Mouse (Mus musculus) embryonic facial prominence, embryonic 11.5 days (tissue): ENCODE measurements around the gene Tceal8. TPM values are rescaled to one million over a fixed set of nuclear protein-coding genes. Genes with fewer than 3 reads are reported as not detected.

ENCODE experiments used
- microRNA-seq: library from miRNA; unstranded; fragments of <30 nt; microRNA quantifications from one replicate; pipeline ENCODE4, GENCODE M21; 2016; ENCODE audit warnings: borderline number of aligned reads
- polyA plus RNA-seq: library from polyadenylated mRNA; unstranded; fragments of >200 nt; fragmentation: Nextera tagmentation; extraction: Ambion mirVana; gene quantifications from 2 replicates; pipeline ENCODE4 v1.2.1, GENCODE M21; 2014

The Tceal8 gene
- polyA plus RNA-seq, 1 experiment from 2014 or later = 299 TPM

Small RNAs within 50 kb of the gene (microRNA-seq; reads per million reads assigned to microRNA genes)
- gene Mir6383 = not detected

Other genes starting within 250 kb of the Tceal8 start
- gene Arxes2, start 178.5 kb downstream of the Tceal8 start, polyA plus RNA-seq = 126 and 134 TPM in 2 replicates
- gene Arxes1, start 139.0 kb downstream of the Tceal8 start, polyA plus RNA-seq = 49.4 and 50.8 TPM in 2 replicates
- gene Bex2, start 104.1 kb downstream of the Tceal8 start, polyA plus RNA-seq = 209 and 215 TPM in 2 replicates
- 0.07 TPM in 1 of 2 replicates, not detected in the other for gene Nxf3, start 87.1 kb downstream of the Tceal8 start, polyA plus RNA-seq
- 93.9 and 103 TPM in 2 replicates for gene Bex4, start 33.3 kb downstream of the Tceal8 start, polyA plus RNA-seq
- gene Tceal5, start 31.5 kb upstream of the Tceal8 start, polyA plus RNA-seq = 2.4 and 3.1 TPM in 2 replicates
- gene Tceal7, start 42.4 kb upstream of the Tceal8 start, polyA plus RNA-seq = 1.9 and 2.6 TPM in 2 replicates
- 90.5 and 96.0 TPM in 2 replicates for gene Bex1, start 43.2 kb upstream of the Tceal8 start, polyA plus RNA-seq
- 678 and 760 TPM in 2 replicates for gene Tceal9, start 72.7 kb upstream of the Tceal8 start, polyA plus RNA-seq
- gene Bex3, start 97.9 kb upstream of the Tceal8 start, polyA plus RNA-seq = 720 and 723 TPM in 2 replicates